Comparison of ENCODE assay signal across 20 mouse cellular contexts in the genomic region with DNA sequence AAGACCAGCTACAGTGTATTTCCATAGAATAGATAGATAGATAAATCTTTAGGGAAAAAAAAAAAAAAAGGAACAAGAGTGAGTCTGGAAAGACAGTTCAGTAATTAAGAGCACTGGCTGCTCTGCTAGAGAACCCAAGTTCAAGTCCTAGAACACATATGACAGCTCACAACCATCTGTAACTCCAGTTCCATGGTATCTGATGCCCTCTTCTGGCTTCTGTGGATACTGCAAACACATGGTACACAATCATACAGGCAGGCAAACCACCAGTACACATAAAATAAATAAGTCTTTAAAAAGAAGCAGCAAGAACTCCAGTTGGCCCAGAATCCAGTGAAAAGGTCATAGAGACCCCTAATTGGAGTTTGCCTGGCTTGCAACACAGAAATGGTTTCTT. TPM values are rescaled to one million over a fixed set of nuclear protein-coding genes. Genes with fewer than 3 reads are reported as not detected.
DNase-seq lines count a peak whose midpoint lies in the region; ATAC-seq and TF ChIP-seq lines count a peak whose summit lies in the region.
"Had no signal": no experiment of that assay in that cellular context is flagged by ENCODE, and none has a peak within 500 bp of the region (broad histone marks: within the 10 kb centered on the region; RNA-seq: fewer than 3 reads in every experiment).

No protein-coding gene starts in this region.

- H3K9me3 ChIP-seq in intestine, postnatal 0 days (ENCODE audit: control insufficient read depth) = no peaks in the 10 kb centered on the region
- no peaks in the 10 kb centered on the region for H3K9me3 ChIP-seq in intestine, embryonic 15.5 days
- no peaks in the 10 kb centered on the region for H3K9me3 ChIP-seq in midbrain, postnatal 0 days (ENCODE audit: low read length)
- peaks cover 4% of the 10 kb centered on the region; the same call in 1 of the 2 replicates for H3K9me3 ChIP-seq in midbrain, embryonic 14.5 days (ENCODE audit: control insufficient read depth, low read length)
- no peaks in the 10 kb centered on the region for H3K9me3 ChIP-seq in midbrain, embryonic 15.5 days
- H3K9me3 ChIP-seq: embryonic facial prominence, embryonic 10.5 days; forebrain, embryonic 13.5 days; heart, embryonic 15.5 days; hindbrain, embryonic 13.5 days; stomach, embryonic 15.5 days had no signal

- H3K4me3 ChIP-seq in intestine, postnatal 0 days (ENCODE audit: low read depth, low read length) = no peak overlapping the region
- no peak overlapping the region for H3K4me3 ChIP-seq in intestine, embryonic 15.5 days (replicated peaks)
- no peak overlapping the region for H3K4me3 ChIP-seq in midbrain, postnatal 0 days (ENCODE audit: low read depth, low read length)
- H3K4me3 ChIP-seq in midbrain, embryonic 14.5 days (replicated peaks; ENCODE audit: low read depth, low read length) = no peak overlapping the region
- H3K4me3 ChIP-seq in midbrain, embryonic 15.5 days = no peak overlapping the region
- H3K4me3 ChIP-seq: embryonic facial prominence, embryonic 10.5 days; forebrain, embryonic 13.5 days; heart, embryonic 15.5 days; hindbrain, embryonic 13.5 days; stomach, embryonic 15.5 days had no signal

- peak; percentile 15; the same call in 1 of the 2 replicates for TF ChIP-seq CTCF in intestine, postnatal 0 days (IDR thresholded peaks at IDR 0.05; ENCODE audit: low read depth)
- peak; percentile 34 for TF ChIP-seq CTCF in midbrain, postnatal 0 days (IDR thresholded peaks at IDR 0.05)

- no peak for ATAC-seq in intestine, postnatal 0 days
- no peak for ATAC-seq in intestine, embryonic 15.5 days
- ATAC-seq in midbrain, postnatal 0 days (ENCODE audit: low FRiP score) = no peak
- ATAC-seq in midbrain, embryonic 14.5 days (ENCODE audit: low FRiP score, low TSS enrichment) = no peak
- ATAC-seq in midbrain, embryonic 15.5 days (replicated peaks) = no peak
- ATAC-seq: forebrain, embryonic 13.5 days had no signal

- no peak overlapping the region for H3K4me2 ChIP-seq in intestine, postnatal 0 days (replicated peaks; ENCODE audit: low read depth)
- no peak overlapping the region for H3K4me2 ChIP-seq in intestine, embryonic 15.5 days (replicated peaks)
- no peak overlapping the region for H3K4me2 ChIP-seq in midbrain, postnatal 0 days (ENCODE audit: low read depth, low read length, poor library complexity, severe bottlenecking)
- H3K4me2 ChIP-seq in midbrain, embryonic 14.5 days (ENCODE audit: low read length) = no peak overlapping the region
- H3K4me2 ChIP-seq in midbrain, embryonic 15.5 days = no peak overlapping the region
- H3K4me2 ChIP-seq: forebrain, embryonic 13.5 days; heart, embryonic 15.5 days; hindbrain, embryonic 13.5 days; liver, embryonic 11.5 days; stomach, embryonic 15.5 days had no signal

- DNase-seq in midbrain, postnatal 0 days (ENCODE audit: low spot score) = no peak
- no peak for DNase-seq in midbrain, embryonic 14.5 days
- DNase-seq in ES-CJ7 (ENCODE audit: low read depth, low spot score) = peak; percentile 43
- DNase-seq in ZHBTc4 (ENCODE audit: low read depth, low spot score) = peak; percentile 68
- no peak for DNase-seq in gastrocnemius, postnatal 10 days
- DNase-seq: adrenal gland, adult 2 months; cerebellum, adult 11-12 months; kidney, adult 2 months; layer of hippocampus, postnatal 36 days; lung, postnatal 14 days; right cerebral cortex, postnatal 14 days had no signal

- H3K36me3 ChIP-seq in intestine, postnatal 0 days (ENCODE audit: control insufficient read depth, insufficient read depth) = no peaks in the 10 kb centered on the region
- H3K36me3 ChIP-seq in intestine, embryonic 15.5 days = no peaks in the 10 kb centered on the region
- H3K36me3 ChIP-seq in midbrain, postnatal 0 days (ENCODE audit: insufficient read depth, low read length) = no peaks in the 10 kb centered on the region
- H3K36me3 ChIP-seq in midbrain, embryonic 14.5 days (ENCODE audit: control insufficient read depth, insufficient read depth, low read length) = no peaks in the 10 kb centered on the region
- no peaks in the 10 kb centered on the region for H3K36me3 ChIP-seq in midbrain, embryonic 15.5 days (replicated peaks)
- H3K36me3 ChIP-seq: embryonic facial prominence, embryonic 10.5 days; heart, embryonic 15.5 days; hindbrain, embryonic 13.5 days; stomach, embryonic 15.5 days had no signal

- no peaks in the 10 kb centered on the region; the same call in 1 of the 2 replicates for H3K27me3 ChIP-seq in intestine, postnatal 0 days (replicated peaks; ENCODE audit: control insufficient read depth, insufficient read depth, low read length)
- H3K27me3 ChIP-seq in intestine, embryonic 15.5 days (replicated peaks) = 0 out of 2 replicates have a peak, but pooled peaks cover 2% of the 10 kb centered on the region
- 0 out of 2 replicates have a peak, but pooled peaks cover 6% of the 10 kb centered on the region for H3K27me3 ChIP-seq in midbrain, postnatal 0 days (ENCODE audit: insufficient read depth, low read length)
- no peaks in the 10 kb centered on the region for H3K27me3 ChIP-seq in midbrain, embryonic 14.5 days (ENCODE audit: control insufficient read depth, insufficient read depth, low read length)
- no peaks in the 10 kb centered on the region for H3K27me3 ChIP-seq in midbrain, embryonic 15.5 days (replicated peaks)
- H3K27me3 ChIP-seq: forebrain, embryonic 13.5 days; hindbrain, embryonic 13.5 days; stomach, embryonic 15.5 days had no signal

- no peaks in the 10 kb centered on the region for H3K4me1 ChIP-seq in intestine, postnatal 0 days (replicated peaks; ENCODE audit: control insufficient read depth, insufficient read depth, low read length)
- no peaks in the 10 kb centered on the region for H3K4me1 ChIP-seq in intestine, embryonic 15.5 days (replicated peaks)
- H3K4me1 ChIP-seq in midbrain, postnatal 0 days (ENCODE audit: insufficient read depth, low read length) = no peaks in the 10 kb centered on the region
- no peaks in the 10 kb centered on the region for H3K4me1 ChIP-seq in midbrain, embryonic 14.5 days (ENCODE audit: control insufficient read depth, insufficient read depth, low read length)
- no peaks in the 10 kb centered on the region for H3K4me1 ChIP-seq in midbrain, embryonic 15.5 days
- H3K4me1 ChIP-seq: forebrain, embryonic 13.5 days; heart, embryonic 15.5 days; hindbrain, embryonic 13.5 days; stomach, embryonic 15.5 days had no signal

- no peak overlapping the region for H3K27ac ChIP-seq in intestine, postnatal 0 days (ENCODE audit: low read depth, low read length)
- H3K27ac ChIP-seq in intestine, embryonic 15.5 days = no peak overlapping the region
- no peak overlapping the region for H3K27ac ChIP-seq in midbrain, postnatal 0 days (ENCODE audit: low read depth, low read length)
- no peak overlapping the region for H3K27ac ChIP-seq in midbrain, embryonic 14.5 days (replicated peaks; ENCODE audit: low read depth, low read length)
- no peak overlapping the region for H3K27ac ChIP-seq in midbrain, embryonic 15.5 days
- H3K27ac ChIP-seq: embryonic facial prominence, embryonic 10.5 days; forebrain, embryonic 13.5 days; heart, embryonic 15.5 days; hindbrain, embryonic 13.5 days; stomach, embryonic 15.5 days had no signal

- H3K9ac ChIP-seq in intestine, postnatal 0 days (ENCODE audit: low read depth, low read length) = no peak overlapping the region
- H3K9ac ChIP-seq in intestine, embryonic 15.5 days = no peak overlapping the region
- H3K9ac ChIP-seq in midbrain, postnatal 0 days (replicated peaks; ENCODE audit: low read length, poor library complexity, severe bottlenecking) = no peak overlapping the region
- no peak overlapping the region for H3K9ac ChIP-seq in midbrain, embryonic 14.5 days (replicated peaks; ENCODE audit: low read length)
- no peak overlapping the region for H3K9ac ChIP-seq in midbrain, embryonic 15.5 days
- H3K9ac ChIP-seq: forebrain, embryonic 13.5 days; heart, embryonic 15.5 days; hindbrain, embryonic 13.5 days; stomach, embryonic 15.5 days had no signal

RNA-seq across cellular contexts. Expression of gene Chst2, which starts 7.4 kb away (rescaled TPM):
- polyA plus RNA-seq in intestine, postnatal 0 days (2015; fragmentation: Nextera tagmentation; extraction: Ambion mirVana) = 1.1 TPM in 2 replicates
- 5.3 and 6.8 TPM in 2 replicates for polyA plus RNA-seq in intestine, embryonic 15.5 days (2015; fragmentation: Nextera tagmentation; extraction: Ambion mirVana)
- total RNA-seq in midbrain, postnatal 0 days (2014; rRNA removed) = 78.0 and 79.1 TPM in 2 replicates
- 33.9 and 36.4 TPM in 2 replicates for polyA plus RNA-seq in midbrain, postnatal 0 days (2015; fragmentation: Nextera tagmentation; extraction: Ambion mirVana)
- polyA plus RNA-seq in midbrain, embryonic 14.5 days (2014; fragmentation: Nextera tagmentation; extraction: Ambion mirVana) = 17.5 and 17.9 TPM in 2 replicates
- polyA plus RNA-seq in midbrain, embryonic 15.5 days (2015; fragmentation: Nextera tagmentation; extraction: Ambion mirVana) = 19.2 and 22.6 TPM in 2 replicates
- 1 to 10 TPM; 3.9 to 4.2 TPM for total RNA-seq in gastrocnemius, postnatal 10 days (2021)

Comparison
In these comparisons a context has a peak if more than half of its experiments do, and no peak if none do; other contexts are left out.
1. DNase-seq: peak in ES-CJ7 (single experiment) and ZHBTc4 (single experiment); none in midbrain, postnatal 0 days (single experiment), midbrain, embryonic 14.5 days (single experiment) and gastrocnemius, postnatal 10 days (single experiment).